Mouse (Mus musculus) CH12.LX (cell line): ENCODE results near the gene Slu7. TPM values are rescaled to one million over a fixed set of nuclear protein-coding genes. Genes with fewer than 3 reads are reported as not detected.
A peak's percentile ranks its signal among the peaks of the same experiment; 100 is the strongest.

Experiments
- DNase-seq: peaks from one replicate; pipeline ENCODE4 v3.0.0-alpha.2; 2013; ENCODE audit errors: extremely low read depth
- H3K27ac ChIP-seq: 2 replicates; pipeline ENCODE4 v1.5.1; 2012; ENCODE audit warnings: low read depth, mild to moderate bottlenecking, control low read depth, moderate library complexity; ENCODE audit not compliant: insufficient read depth
- H3K27me3 ChIP-seq: replicated peaks from 2 replicates; pipeline ENCODE3; 2012; ENCODE audit warnings: inconsistent platforms
- H3K36me3 ChIP-seq, 2 experiments: replicated peaks in 1 of 2; 2 replicates each; pipeline versions ENCODE3 to v1.6.1; 2012; ENCODE audit warnings: inconsistent platforms in 1 of 2, low read length in 1 of 2, mild to moderate bottlenecking in 1 of 2, mixed read lengths in 1 of 2, moderate library complexity in 1 of 2; ENCODE audit not compliant: control insufficient read depth in 1 of 2, insufficient read depth in 1 of 2
- H3K4me1 ChIP-seq, 2 experiments: 2 replicates each; pipeline ENCODE4 v1.6.1; 2012; ENCODE audit warnings: inconsistent platforms in 1 of 2, moderate library complexity in 1 of 2; ENCODE audit not compliant: insufficient read depth in 2 of 2, control insufficient read depth in 1 of 2
- H3K4me2 ChIP-seq: 2 replicates; pipeline ENCODE4 v1.6.1; 2012; ENCODE audit warnings: low read depth, mild to moderate bottlenecking, control low read depth; ENCODE audit not compliant: poor library complexity, insufficient read depth, severe bottlenecking
- H3K4me3 ChIP-seq, 3 experiments: fragments of 150-350 bp in 1 of 3; sonication (generic) in 1 of 3; replicated peaks in 1 of 3; 2 replicates each; pipeline versions ENCODE3 to v1.5.1; 2011 to 2012; ENCODE audit warnings: low read depth in 2 of 3, low read length in 2 of 3, mild to moderate bottlenecking in 2 of 3, moderate library complexity in 2 of 3, control low read depth in 1 of 3, improper control_type of control experiment in 1 of 3, inconsistent platforms in 1 of 3, mixed read lengths in 1 of 3; ENCODE audit not compliant: poor library complexity in 1 of 3
- H3K79me2 ChIP-seq: replicated peaks from 2 replicates; pipeline ENCODE4 v1.6.1; 2012; ENCODE audit warnings: mild to moderate bottlenecking, moderate library complexity; ENCODE audit not compliant: control insufficient read depth, poor library complexity, insufficient read depth, severe bottlenecking; ENCODE audit errors: extremely low read depth
- H3K9ac ChIP-seq: 2 replicates; pipeline ENCODE4 v1.6.1; 2012; ENCODE audit warnings: low read depth, mild to moderate bottlenecking, control low read depth, moderate library complexity; ENCODE audit not compliant: insufficient read depth
- H3K9me3 ChIP-seq: replicated peaks from 2 replicates; pipeline ENCODE3; 2012; ENCODE audit warnings: low read length, inconsistent platforms, mixed read lengths
- BHLHE40 ChIP-seq: IDR thresholded peaks from 2 replicates; pipeline ENCODE4 v1.6.1; 2011; ENCODE audit warnings: mild to moderate bottlenecking, low read depth, low read length, improper control_type of control experiment
- CHD1 ChIP-seq: IDR thresholded peaks from 2 replicates; pipeline ENCODE4 v1.6.1; 2012; ENCODE audit warnings: low read depth, low read length, improper control_type of control experiment, inconsistent platforms
- CTCF ChIP-seq, 2 experiments: IDR thresholded peaks in 1 of 2; conservative IDR thresholded peaks in 1 of 2; 2 replicates each; pipeline ENCODE4 v1.5.1; 2011 to 2012; ENCODE audit warnings: low read depth in 2 of 2, low read length in 2 of 2, improper control_type of control experiment in 1 of 2, inconsistent platforms in 1 of 2, mild to moderate bottlenecking in 1 of 2, moderate library complexity in 1 of 2
- E2F4 ChIP-seq: IDR thresholded peaks from 2 replicates; pipeline ENCODE4 v1.6.1; 2011; ENCODE audit warnings: low read depth, low read length, improper control_type of control experiment; ENCODE audit not compliant: insufficient replicate concordance
- HCFC1 ChIP-seq: IDR thresholded peaks from 2 replicates; pipeline ENCODE4 v1.6.1; 2012; ENCODE audit warnings: low read depth, mild to moderate bottlenecking, inconsistent platforms, low read length, improper control_type of control experiment
- IRF4 ChIP-seq: IDR thresholded peaks from 2 replicates; pipeline ENCODE4 v1.6.1; 2014; ENCODE audit warnings: low read depth, mild to moderate bottlenecking, inconsistent platforms, low read length, improper control_type of control experiment
- JUN ChIP-seq: IDR thresholded peaks from 2 replicates; pipeline ENCODE4 v1.6.1; 2011; ENCODE audit warnings: low read depth, mild to moderate bottlenecking, low read length, improper control_type of control experiment, moderate library complexity; ENCODE audit not compliant: insufficient read depth
- KAT2A ChIP-seq: IDR thresholded peaks from 2 replicates; pipeline ENCODE4 v1.6.1; 2012; ENCODE audit warnings: low read length, improper control_type of control experiment, inconsistent platforms; ENCODE audit not compliant: insufficient replicate concordance
- MAX ChIP-seq: IDR thresholded peaks from 2 replicates; pipeline ENCODE4 v1.6.1; 2011; ENCODE audit warnings: low read length, improper control_type of control experiment
- MAZ ChIP-seq: IDR thresholded peaks from 2 replicates; pipeline ENCODE4 v1.6.1; 2012; ENCODE audit warnings: low read depth, mild to moderate bottlenecking, inconsistent platforms, low read length, improper control_type of control experiment, moderate library complexity
- NELFE ChIP-seq: IDR thresholded peaks from 2 replicates; pipeline ENCODE4 v1.6.1; 2011; ENCODE audit warnings: low read depth, low read length, improper control_type of control experiment
- NRF1 ChIP-seq: IDR thresholded peaks from 2 replicates; pipeline ENCODE4 v1.6.1; 2014; ENCODE audit warnings: low read depth, mild to moderate bottlenecking, inconsistent platforms, low read length, improper control_type of control experiment, moderate library complexity
- PAX5 ChIP-seq: IDR thresholded peaks from 2 replicates; pipeline ENCODE4 v1.6.1; 2012; ENCODE audit warnings: low read length, inconsistent platforms, mixed read lengths
- POLR2A ChIP-seq: IDR thresholded peaks from 2 replicates; pipeline ENCODE4 v1.6.1; 2011; ENCODE audit warnings: low read depth, mild to moderate bottlenecking, improper control_type of control experiment, low read length
- POLR2AphosphoS2 ChIP-seq: IDR thresholded peaks from 2 replicates; pipeline ENCODE4 v1.6.1; 2011; ENCODE audit warnings: low read depth, low read length, improper control_type of control experiment
- RAD21 ChIP-seq: IDR thresholded peaks from 2 replicates; pipeline ENCODE4 v1.6.1; 2011; ENCODE audit warnings: low read depth, mild to moderate bottlenecking, low read length, improper control_type of control experiment, moderate library complexity
- RCOR1 ChIP-seq: conservative IDR thresholded peaks from 2 replicates; pipeline ENCODE4 v1.6.1; 2012; ENCODE audit warnings: low read depth, mild to moderate bottlenecking, inconsistent platforms, low read length, improper control_type of control experiment
- SMC3 ChIP-seq: IDR thresholded peaks from 2 replicates; pipeline ENCODE4 v1.6.1; 2011; ENCODE audit warnings: low read depth, low read length, improper control_type of control experiment
- TBP ChIP-seq: conservative IDR thresholded peaks from 2 replicates; pipeline ENCODE4 v1.6.1; 2011; ENCODE audit warnings: low read depth, low read length, improper control_type of control experiment
- TCF12 ChIP-seq: IDR thresholded peaks from 2 replicates; pipeline ENCODE4 v1.6.1; 2014; ENCODE audit warnings: low read depth, mild to moderate bottlenecking, inconsistent platforms, low read length, improper control_type of control experiment
- UBTF ChIP-seq: IDR thresholded peaks from 2 replicates; pipeline ENCODE4 v1.6.1; 2012; ENCODE audit warnings: low read depth, mild to moderate bottlenecking, inconsistent platforms, low read length, improper control_type of control experiment, moderate library complexity
- USF2 ChIP-seq: conservative IDR thresholded peaks from 2 replicates; pipeline ENCODE4 v1.6.1; 2011; ENCODE audit warnings: low read depth, low read length, improper control_type of control experiment
- ZKSCAN1 ChIP-seq: IDR thresholded peaks from 2 replicates; pipeline ENCODE4 v1.6.1; 2012; ENCODE audit warnings: low read depth, inconsistent platforms, low read length, improper control_type of control experiment, borderline replicate concordance
- dilution Hi-C: fragments of 300-500 bp; cut with MboI; formaldehyde crosslinking; loops from 2 replicates; pipeline ENCODE4 v1.14.3; 2020; ENCODE audit warnings: low sequenced_read_pairs; ENCODE audit not compliant: extremely low pct_unique_long_range_greater_than_20kb, extremely low pct_ligation_motif_present
- in situ Hi-C: fragments of 300-500 bp; cut with MboI; formaldehyde crosslinking; loops from 3 replicates; pipeline ENCODE4 v1.14.3; 2019; ENCODE audit warnings: low sequenced_read_pairs, low pct_ligation_motif_present, low pct_unique_long_range_greater_than_20kb, mixed read lengths
- polyA plus RNA-seq: library from polyadenylated mRNA; unstranded; fragments of >175 nt; gene quantifications from 2 replicates; pipeline ENCODE4 v1.2.1, GENCODE M21; 2012; ENCODE audit warnings: low read depth; ENCODE audit not compliant: insufficient read length
- total RNA-seq, 2 experiments: library from RNA; depleted of rRNA; stranded (reverse); fragments of 300-350 nt in 1 of 2; fragments of >200 nt in 1 of 2; gene quantifications; 2 replicates each; pipeline ENCODE4 v1.2.3; 2012 to 2014

The Slu7 gene
- total and polyA plus RNA-seq, 3 experiments, result 41.6 to 66.8 (median 60.3) TPM

DNA sequence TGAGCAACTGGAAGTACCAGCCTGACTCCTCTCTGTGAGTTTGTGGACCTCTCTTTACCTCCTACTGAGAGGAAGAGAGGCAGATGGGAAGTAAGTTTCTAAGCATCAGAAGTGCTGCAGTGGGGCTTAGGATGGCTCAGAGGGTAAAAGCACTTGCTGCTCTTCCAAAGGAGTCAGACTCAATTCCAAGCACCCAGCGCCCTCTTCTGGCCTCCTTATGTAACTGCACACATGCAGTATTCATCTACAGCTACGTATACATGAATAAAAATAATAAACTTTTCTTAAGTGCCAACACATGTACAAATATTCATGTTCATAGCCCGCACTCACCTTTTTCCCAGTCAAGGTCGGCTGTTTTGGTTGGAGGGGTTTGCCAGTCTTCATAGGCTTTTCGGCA, 9.2 kb upstream of the Slu7 start:
- peaks cover 12% of the 10 kb centered on the region; the same call in 1 of the 2 replicates for H3K79me2 ChIP-seq
- H3K4me1 ChIP-seq, result peaks cover 15 to 31% of the 10 kb centered on the region in 2 experiments
- TF ChIP-seq USF2 (no peak), IRF4 (no peak), E2F4 (no peak), MAX (no peak), ZKSCAN1 (no peak), TBP (no peak), HCFC1 (no peak), JUN (no peak), RAD21 (peak; percentile 60), NRF1 (no peak), UBTF (no peak), POLR2A (no peak), SMC3 (peak; percentile 16; the same call in 1 of the 2 replicates), MAZ (no peak), TCF12 (no peak), RCOR1 (no peak), BHLHE40 (no peak), POLR2AphosphoS2 (no peak), NELFE (no peak), CHD1 (no peak), PAX5 (no peak), KAT2A (no peak), CTCF (conservative IDR thresholded peaks at IDR 0.05 in 1 of 2, IDR thresholded peaks at IDR 0.05 in 1 of 2; ENCODE audit: low read depth in 2 of 2, low read length in 2 of 2) (peak; percentile 64 to 95)
- peak; percentile 45 for DNase-seq
- H3K9me3 ChIP-seq, result no peaks in the 10 kb centered on the region
- H3K4me2 ChIP-seq, result peak overlapping the region; percentile 89
- no peak overlapping the region for H3K27ac ChIP-seq
- H3K9ac ChIP-seq, result no peak overlapping the region
- dilution Hi-C loops (no loop called here), in situ Hi-C loops (no loop called here)
- H3K27me3 ChIP-seq, result no peaks in the 10 kb centered on the region
- peaks cover 32 to 48% of the 10 kb centered on the region in 2 experiments for H3K36me3 ChIP-seq
- H3K4me3 ChIP-seq, result no peak overlapping the region
